Mouse (Mus musculus) midbrain, embryonic 12.5 days (tissue): Measurements from ENCODE around the gene S1pr2. TPM values are rescaled to one million over a fixed set of nuclear protein-coding genes. Genes with fewer than 3 reads are reported as not detected.

ENCODE experiments used
- ATAC-seq: fragments of 200-750 bp; cut with Nextera tagmentation; 2 replicates; pipeline ENCODE4 v1.8.0; 2017; ENCODE audit warnings: low read depth, moderate TSS enrichment, moderate library complexity; ENCODE audit not compliant: low FRiP score
- H3K27ac ChIP-seq: fragments of 300-500 bp; sonication (generic); replicated peaks from 2 replicates; pipeline ENCODE4 v1.5.1; 2016; ENCODE audit warnings: mild to moderate bottlenecking
- H3K27me3 ChIP-seq: fragments of 300-500 bp; sonication (generic); 2 replicates; pipeline ENCODE4 v1.6.1; 2016; ENCODE audit warnings: mild to moderate bottlenecking
- H3K36me3 ChIP-seq: fragments of 300-500 bp; sonication (generic); 2 replicates; pipeline ENCODE4 v1.6.1; 2016
- H3K4me1 ChIP-seq: fragments of 300-500 bp; sonication (generic); 2 replicates; pipeline ENCODE4 v1.6.1; 2016
- H3K4me2 ChIP-seq: fragments of 300-500 bp; sonication (generic); replicated peaks from 2 replicates; pipeline ENCODE4 v1.6.1; 2016; ENCODE audit warnings: mild to moderate bottlenecking, moderate library complexity
- H3K4me3 ChIP-seq: fragments of 300-500 bp; sonication (generic); 2 replicates; pipeline ENCODE4 v1.5.1; 2016; ENCODE audit warnings: mild to moderate bottlenecking
- H3K9ac ChIP-seq: fragments of 300-500 bp; sonication (generic); replicated peaks from 2 replicates; pipeline ENCODE4 v1.6.1; 2016; ENCODE audit warnings: mild to moderate bottlenecking, moderate library complexity
- H3K9me3 ChIP-seq: fragments of 300-500 bp; sonication (generic); 2 replicates; pipeline ENCODE4 v1.6.1; 2016; ENCODE audit warnings: mild to moderate bottlenecking
- WGBS: fragments of 180-500 bp; shearing (Covaris S2); methylation state at CpG from one replicate; pipeline ENCODE4 v1.1.7; 2016; 5-methylcytosine and 5-hydroxymethylcytosine counted together
- polyA plus RNA-seq: library from polyadenylated mRNA; unstranded; fragments of >200 nt; fragmentation: Nextera tagmentation; extraction: Ambion mirVana; gene quantifications from 2 replicates; pipeline ENCODE4 v1.2.1, GENCODE M21; 2016

Gene S1pr2
- polyA plus RNA-seq, 1 experiment from 2014 or later, result 22.6 TPM

DNA sequence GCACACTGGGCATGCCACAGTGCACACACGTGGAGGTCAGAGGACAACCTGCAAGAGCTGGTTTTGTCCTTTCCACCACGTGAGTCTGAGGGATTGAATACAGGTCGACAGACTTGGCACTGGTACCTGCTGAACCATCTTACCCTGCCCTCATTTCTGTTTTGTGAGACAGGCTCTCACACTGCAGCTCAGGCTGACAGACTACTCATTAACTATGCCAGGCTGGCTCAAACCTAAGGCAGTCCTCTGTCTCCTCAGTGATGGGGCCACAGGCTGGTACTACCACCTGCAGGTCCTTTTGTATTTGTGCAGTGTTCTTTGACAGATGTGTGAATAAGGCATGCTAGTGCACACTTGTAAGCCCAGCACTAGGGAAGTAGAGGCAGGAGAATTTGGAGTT is 18.5 kb upstream of the S1pr2 start:
- ATAC-seq, result no peak
- no peak overlapping the region for H3K9ac ChIP-seq
- H3K27me3 ChIP-seq, result no peaks in the 10 kb centered on the region
- H3K27ac ChIP-seq, result no peak overlapping the region
- 67% methylated on average over 3 of the region's 3 CpGs for WGBS
- no peaks in the 10 kb centered on the region for H3K36me3 ChIP-seq
- H3K4me1 ChIP-seq, result peaks cover 6% of the 10 kb centered on the region; the same call in 1 of the 2 replicates
- no peak overlapping the region for H3K4me2 ChIP-seq
- no peak overlapping the region for H3K4me3 ChIP-seq
- H3K9me3 ChIP-seq, result no peaks in the 10 kb centered on the region

DNA sequence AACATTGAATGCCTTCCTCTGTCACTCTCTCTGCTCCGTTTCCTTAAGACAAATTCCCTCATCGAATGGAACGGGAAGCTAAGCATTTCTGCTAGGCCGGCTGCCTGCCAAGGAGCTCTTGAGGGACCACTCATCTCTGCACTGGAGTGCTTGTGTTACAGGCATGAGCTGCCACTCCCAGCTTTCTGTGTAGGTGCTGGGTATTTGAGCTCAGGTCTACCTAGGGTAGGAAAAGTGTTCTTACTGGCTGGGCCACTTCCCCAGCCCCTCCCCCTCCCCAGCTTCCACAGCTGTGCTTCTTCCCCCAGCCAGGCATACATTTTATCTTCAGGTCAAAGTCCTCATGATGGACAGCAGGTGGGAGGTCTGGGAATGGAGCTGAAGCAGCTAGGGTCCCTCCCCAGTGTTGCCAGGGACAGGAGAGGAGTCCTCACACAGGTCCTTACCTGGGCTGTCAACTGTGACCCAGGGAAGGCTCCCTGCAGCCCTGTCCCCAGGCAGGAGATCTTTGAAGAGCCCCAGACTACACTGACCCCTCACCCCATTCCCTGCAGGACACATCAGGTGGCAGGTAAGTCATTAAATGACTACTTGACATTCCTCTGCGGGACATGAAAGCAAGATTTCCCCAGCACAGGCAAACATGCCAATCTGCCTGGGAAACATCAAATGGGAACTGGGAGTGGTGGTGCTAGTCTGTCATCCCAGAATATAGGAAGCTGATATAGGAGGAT is 16.8 kb upstream of the S1pr2 start:
- no peak overlapping the region for H3K4me2 ChIP-seq
- H3K27me3 ChIP-seq, result peaks cover 3% of the 10 kb centered on the region; the same call in 1 of the 2 replicates
- no peak overlapping the region for H3K27ac ChIP-seq
- no peaks in the 10 kb centered on the region for H3K9me3 ChIP-seq
- peaks cover 6% of the 10 kb centered on the region; the same call in 1 of the 2 replicates for H3K4me1 ChIP-seq
- no peak overlapping the region for H3K4me3 ChIP-seq
- H3K36me3 ChIP-seq, result no peaks in the 10 kb centered on the region
- 61% methylated on average over 5 of the region's 5 CpGs for WGBS
- H3K9ac ChIP-seq, result no peak overlapping the region
- no peak for ATAC-seq

DNA sequence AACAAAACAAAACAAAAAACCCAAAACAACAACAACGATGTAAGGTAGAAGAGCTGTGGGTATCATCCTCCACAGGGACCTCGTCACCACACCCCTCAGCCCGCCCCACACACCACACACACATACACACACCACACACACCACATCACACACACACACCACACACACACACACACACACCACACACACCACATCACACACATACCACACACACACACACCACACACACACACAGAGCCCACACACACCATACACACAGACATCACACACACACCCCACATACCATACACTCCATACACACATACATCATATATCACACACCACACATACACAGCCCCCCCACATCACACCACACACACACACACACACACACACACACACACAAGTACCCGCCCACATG is 15.0 kb upstream of the S1pr2 start:
- H3K27me3 ChIP-seq, result peaks cover 8% of the 10 kb centered on the region
- H3K4me1 ChIP-seq, result peaks cover 6% of the 10 kb centered on the region; the same call in 1 of the 2 replicates
- no peaks in the 10 kb centered on the region for H3K36me3 ChIP-seq
- H3K9me3 ChIP-seq, result no peaks in the 10 kb centered on the region
- no peak overlapping the region for H3K4me3 ChIP-seq
- H3K4me2 ChIP-seq, result no peak overlapping the region
- H3K27ac ChIP-seq, result no peak overlapping the region
- ATAC-seq, result no peak
- 97% methylated on average over 4 of the region's 4 CpGs for WGBS
- H3K9ac ChIP-seq, result no peak overlapping the region

DNA sequence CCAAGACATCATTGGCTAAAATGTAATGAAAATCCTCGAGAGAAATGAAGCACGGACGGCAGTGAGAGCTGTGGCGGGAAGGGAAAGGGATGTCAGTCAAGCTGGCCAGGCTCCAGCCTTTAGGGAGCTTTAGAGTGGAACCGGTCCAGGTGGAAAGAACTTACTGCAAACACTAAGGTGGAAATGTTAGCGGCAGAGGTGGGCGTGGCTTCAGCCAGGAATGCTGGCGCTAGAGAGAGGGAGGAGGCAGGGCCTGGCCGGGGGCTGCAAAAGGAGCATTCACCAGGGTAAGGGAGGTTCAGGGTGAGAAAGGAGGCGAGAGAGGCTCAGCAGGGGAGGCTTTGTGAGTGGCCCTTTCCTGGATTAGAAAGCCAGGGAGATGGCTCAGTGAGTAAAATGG is 14.3 kb upstream of the S1pr2 start:
- Histone ChIP-seq H3K27me3 (peaks cover 8% of the 10 kb centered on the region), H3K4me1 (peaks cover 6% of the 10 kb centered on the region; the same call in 1 of the 2 replicates), H3K4me2 (peak overlapping the region; percentile 21; the same call in 1 of the 2 replicates), H3K4me3 (no peak overlapping the region), H3K9me3 (no peaks in the 10 kb centered on the region), H3K9ac (no peak overlapping the region), H3K36me3 (no peaks in the 10 kb centered on the region), H3K27ac (no peak overlapping the region)
- 6% methylated on average over 10 of the region's 10 CpGs for WGBS
- no peak for ATAC-seq

DNA sequence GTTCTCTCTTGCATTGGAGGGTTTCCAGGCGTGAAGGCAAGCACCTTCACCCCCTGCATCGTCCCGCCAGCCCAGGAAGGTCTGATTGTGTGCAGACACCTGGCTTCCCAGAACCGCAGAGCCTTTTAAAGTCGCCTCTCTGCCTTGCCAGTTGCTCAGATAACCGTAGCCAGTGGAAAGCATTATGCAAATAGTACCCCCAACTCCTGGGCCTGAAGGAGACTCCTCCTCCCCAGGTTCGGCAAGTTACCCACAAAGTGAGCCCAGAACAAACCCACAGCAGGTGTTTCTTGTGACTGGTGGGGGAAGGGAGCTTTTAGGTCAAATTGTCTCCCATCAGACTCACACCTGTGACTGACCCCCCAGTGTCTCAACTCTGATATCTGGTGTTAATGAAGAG is 11.4 kb upstream of the S1pr2 start:
- Histone ChIP-seq H3K27ac (no peak overlapping the region), H3K4me3 (no peak overlapping the region), H3K4me1 (peaks cover 6% of the 10 kb centered on the region; the same call in 1 of the 2 replicates), H3K36me3 (no peaks in the 10 kb centered on the region), H3K4me2 (no peak overlapping the region), H3K27me3 (peaks cover 8% of the 10 kb centered on the region), H3K9me3 (no peaks in the 10 kb centered on the region), H3K9ac (no peak overlapping the region)
- WGBS, result 18% methylated on average over 7 of the region's 7 CpGs
- no peak for ATAC-seq

- Histone ChIP-seq H3K27me3 (peaks cover 8% of the 10 kb centered on the region), H3K4me3 (no peak overlapping the region), H3K27ac (no peak overlapping the region), H3K9ac (no peak overlapping the region; the same call in 1 of the 2 replicates), H3K4me1 (peaks cover 6% of the 10 kb centered on the region; the same call in 1 of the 2 replicates), H3K36me3 (no peaks in the 10 kb centered on the region), H3K9me3 (no peaks in the 10 kb centered on the region), H3K4me2 (no peak overlapping the region)
- 65% methylated on average over 15 of the region's 15 CpGs for WGBS
- ATAC-seq, result no peak
These were observed 10.5 kb upstream of the S1pr2 start for GRCm38 (mm10) chr9:20986952-20987686.

- no peak overlapping the region for H3K27ac ChIP-seq
- no peak overlapping the region for H3K4me3 ChIP-seq
- peaks cover 3% of the 10 kb centered on the region for H3K27me3 ChIP-seq
- H3K9ac ChIP-seq, result no peak overlapping the region
- no peaks in the 10 kb centered on the region for H3K36me3 ChIP-seq
- no peaks in the 10 kb centered on the region for H3K4me1 ChIP-seq
- no peak for ATAC-seq
- no peaks in the 10 kb centered on the region for H3K9me3 ChIP-seq
- no peak overlapping the region for H3K4me2 ChIP-seq
- 77% methylated on average over 5 of the region's 5 CpGs for WGBS
These were observed 6.6 kb upstream of the S1pr2 start for GRCm38 (mm10) chr9:20983169-20983568.

- no peak overlapping the region for H3K4me3 ChIP-seq
- WGBS, result 75% methylated on average over 3 of the region's 3 CpGs
- no peaks in the 10 kb centered on the region for H3K27me3 ChIP-seq
- H3K27ac ChIP-seq, result no peak overlapping the region
- no peak for ATAC-seq
- H3K9me3 ChIP-seq, result no peaks in the 10 kb centered on the region
- H3K36me3 ChIP-seq, result no peaks in the 10 kb centered on the region
- H3K9ac ChIP-seq, result no peak overlapping the region
- H3K4me1 ChIP-seq, result no peaks in the 10 kb centered on the region
- H3K4me2 ChIP-seq, result no peak overlapping the region
These were observed 5.6 kb upstream of the S1pr2 start for GRCm38 (mm10) chr9:20982171-20982570.

GRCm38 (mm10) chr9:20979769-20980168 is 3.2 kb upstream of the S1pr2 start:
- Histone ChIP-seq H3K9me3 (no peaks in the 10 kb centered on the region), H3K27ac (no peak overlapping the region), H3K4me3 (no peak overlapping the region), H3K9ac (no peak overlapping the region), H3K36me3 (no peaks in the 10 kb centered on the region), H3K4me1 (peaks cover 12% of the 10 kb centered on the region), H3K27me3 (peaks cover under 1% of the 10 kb centered on the region; the same call in 1 of the 2 replicates), H3K4me2 (no peak overlapping the region)
- 83% methylated on average over 7 of the region's 7 CpGs for WGBS
- no peak for ATAC-seq

DNA sequence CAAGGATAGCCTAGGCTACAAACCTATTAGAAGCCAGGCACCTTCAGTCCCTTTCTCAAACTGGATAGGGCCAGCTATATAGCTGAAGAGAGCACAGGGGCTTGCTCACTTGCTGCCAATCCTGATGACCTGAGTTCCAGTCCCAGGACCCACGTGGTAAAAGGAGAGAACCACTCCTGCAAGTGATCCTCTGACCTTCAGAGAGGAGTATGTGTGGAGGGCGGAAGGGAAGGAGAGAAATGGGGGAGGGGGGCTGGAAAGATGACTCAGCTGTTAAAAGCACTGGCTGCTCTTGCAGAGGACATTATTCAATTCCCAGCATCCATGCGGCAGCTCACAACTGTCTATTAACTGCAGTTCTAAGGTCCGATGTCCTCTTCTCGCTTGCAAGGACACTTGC is 2.6 kb upstream of the S1pr2 start:
- H3K27me3 ChIP-seq, result peaks cover 5% of the 10 kb centered on the region; the same call in 1 of the 2 replicates
- H3K4me2 ChIP-seq, result no peak overlapping the region
- no peak overlapping the region for H3K4me3 ChIP-seq
- no peak overlapping the region for H3K9ac ChIP-seq
- no peaks in the 10 kb centered on the region for H3K36me3 ChIP-seq
- H3K9me3 ChIP-seq, result no peaks in the 10 kb centered on the region
- ATAC-seq, result no peak
- no peak overlapping the region for H3K27ac ChIP-seq
- WGBS, result 75% methylated on average over 5 of the region's 5 CpGs
- H3K4me1 ChIP-seq, result peaks cover 15% of the 10 kb centered on the region

DNA sequence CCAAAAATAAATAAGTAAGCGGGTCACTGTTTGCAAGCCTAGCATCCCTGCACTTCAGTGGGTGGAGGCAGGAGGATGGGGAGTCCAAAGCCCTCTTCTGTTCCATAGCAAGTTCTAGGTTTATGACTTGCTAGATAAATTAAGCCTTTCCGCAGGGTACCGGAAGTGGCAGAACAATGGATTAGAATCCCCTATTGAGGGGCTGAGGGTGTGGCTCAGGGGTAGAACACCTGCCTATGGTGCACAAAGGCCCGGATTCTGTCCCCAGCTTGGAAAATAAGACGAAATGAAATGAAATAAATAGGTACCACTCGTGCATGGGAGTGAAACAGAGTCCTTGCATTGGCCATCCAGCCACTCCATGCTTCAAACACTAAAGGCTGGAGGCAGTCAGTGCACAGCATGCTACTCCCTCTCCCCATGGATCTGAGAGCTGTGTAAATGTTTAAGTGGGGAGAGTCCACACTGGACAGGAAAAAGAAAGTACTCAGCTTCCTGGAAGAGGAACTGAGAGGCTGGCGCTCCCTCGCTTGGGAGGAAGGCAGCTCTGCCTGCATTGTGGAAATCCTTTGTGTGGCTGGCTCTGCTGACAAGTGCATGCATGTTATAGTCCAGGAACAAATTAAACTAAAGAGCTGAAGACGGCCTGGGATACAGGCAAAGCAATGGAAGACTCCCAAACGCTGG is 2.0 kb upstream of the S1pr2 start:
- no peak for ATAC-seq
- 55% methylated on average over 10 of the region's 10 CpGs for WGBS
- H3K4me2 ChIP-seq, result no peak overlapping the region
- H3K4me3 ChIP-seq, result no peak overlapping the region
- H3K27me3 ChIP-seq, result peaks cover 5% of the 10 kb centered on the region; the same call in 1 of the 2 replicates
- H3K27ac ChIP-seq, result no peak overlapping the region
- H3K4me1 ChIP-seq, result peaks cover 15% of the 10 kb centered on the region
- no peaks in the 10 kb centered on the region for H3K36me3 ChIP-seq
- H3K9ac ChIP-seq, result no peak overlapping the region
- H3K9me3 ChIP-seq, result no peaks in the 10 kb centered on the region
